Mouse (Mus musculus) c-Kit-negative CD71-positive TER-119-positive erythroid progenitor cells, embryonic 14.5 days (primary cell): ENCODE results near the gene Krt36.

Experiments
- DNase-seq: peaks from one replicate; pipeline ENCODE4 v3.0.0-alpha.2; 2013; ENCODE audit warnings: low read depth, low spot score

Krt36 gene

GRCm38 (mm10) chr11:100088378-100089025, 16.9 kb downstream of the Krt36 start:
- no peak for DNase-seq

DNA sequence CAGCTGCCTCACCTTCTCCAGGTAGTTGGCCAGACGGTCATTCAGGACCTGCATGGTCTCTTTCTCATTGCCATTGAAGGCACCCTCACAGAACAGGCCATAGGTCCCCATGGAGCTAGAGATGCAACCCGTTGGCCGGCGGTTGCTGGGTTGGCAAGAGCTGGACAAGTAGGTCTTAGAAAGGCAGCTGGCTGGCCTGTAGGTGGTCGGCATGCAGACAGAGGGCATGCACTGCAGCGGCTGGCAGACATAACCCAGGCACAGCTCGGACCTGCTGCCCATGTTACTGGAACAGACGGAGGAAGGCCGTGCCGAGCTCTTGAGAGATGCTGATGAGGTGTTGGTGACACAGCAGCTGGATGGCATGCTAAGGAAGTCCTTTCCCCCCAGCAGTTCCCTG, 17.6 kb downstream of the Krt36 start, which contains the start of gene Krt32:
Gene Krt32, minus strand, starts transcription at position 366 of the 400 bp plus-strand sequence.
- DNase-seq, result no peak

DNA sequence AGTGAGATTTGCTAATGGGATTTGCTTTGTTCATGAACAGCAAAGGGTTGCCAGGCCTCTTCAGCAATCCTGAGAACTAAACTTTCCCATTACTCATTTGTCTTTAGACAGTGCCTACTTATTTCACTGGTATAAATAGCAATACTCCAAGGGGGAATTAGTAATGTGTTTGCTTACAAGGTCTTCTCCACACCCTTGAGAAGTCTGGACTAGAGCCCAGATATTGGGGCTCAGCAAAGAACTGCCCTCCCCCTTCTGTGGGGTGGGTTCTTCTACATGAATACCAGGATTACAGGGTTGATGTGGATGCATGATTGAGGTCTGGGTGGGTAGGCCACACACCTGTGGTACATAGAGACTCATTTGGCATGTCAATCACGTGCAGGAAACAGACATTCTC, 31.6 kb downstream of the Krt36 start:
- no peak for DNase-seq

DNA sequence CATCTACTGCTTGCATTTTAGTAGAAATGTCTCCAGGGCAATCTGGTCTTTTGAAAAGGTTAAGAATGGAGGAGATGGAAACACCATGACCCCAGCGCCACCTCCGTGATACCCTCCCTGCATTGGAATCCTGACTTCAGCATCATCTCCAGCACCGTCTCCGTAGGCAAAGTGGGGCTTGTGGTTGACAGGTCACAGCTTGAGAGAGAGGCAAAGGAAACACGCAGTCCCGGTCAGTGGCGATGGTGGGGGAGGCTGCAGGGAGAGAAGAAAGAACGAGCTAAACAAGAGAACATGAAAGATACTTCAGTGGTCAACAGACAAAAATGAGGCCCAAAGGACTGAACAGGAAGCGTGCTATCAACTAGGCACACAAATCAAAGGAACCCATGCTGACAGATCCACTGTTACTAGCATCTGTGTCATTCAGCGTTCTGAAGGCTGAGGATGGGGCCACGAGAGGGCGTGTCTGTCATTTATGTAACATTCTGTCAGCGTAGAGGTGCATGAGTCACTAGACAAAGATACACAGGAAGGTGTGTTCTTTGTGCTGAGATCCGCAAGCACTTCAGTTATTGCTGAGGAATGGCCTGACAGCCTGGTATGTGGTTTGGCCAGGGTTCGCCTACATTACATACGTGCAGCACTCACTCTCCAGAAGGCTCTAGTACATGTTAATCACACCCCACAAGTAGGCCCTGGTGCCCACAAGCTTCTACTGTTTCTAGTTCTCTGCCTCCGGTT, 38.0 kb downstream of the Krt36 start:
- no peak for DNase-seq

DNA sequence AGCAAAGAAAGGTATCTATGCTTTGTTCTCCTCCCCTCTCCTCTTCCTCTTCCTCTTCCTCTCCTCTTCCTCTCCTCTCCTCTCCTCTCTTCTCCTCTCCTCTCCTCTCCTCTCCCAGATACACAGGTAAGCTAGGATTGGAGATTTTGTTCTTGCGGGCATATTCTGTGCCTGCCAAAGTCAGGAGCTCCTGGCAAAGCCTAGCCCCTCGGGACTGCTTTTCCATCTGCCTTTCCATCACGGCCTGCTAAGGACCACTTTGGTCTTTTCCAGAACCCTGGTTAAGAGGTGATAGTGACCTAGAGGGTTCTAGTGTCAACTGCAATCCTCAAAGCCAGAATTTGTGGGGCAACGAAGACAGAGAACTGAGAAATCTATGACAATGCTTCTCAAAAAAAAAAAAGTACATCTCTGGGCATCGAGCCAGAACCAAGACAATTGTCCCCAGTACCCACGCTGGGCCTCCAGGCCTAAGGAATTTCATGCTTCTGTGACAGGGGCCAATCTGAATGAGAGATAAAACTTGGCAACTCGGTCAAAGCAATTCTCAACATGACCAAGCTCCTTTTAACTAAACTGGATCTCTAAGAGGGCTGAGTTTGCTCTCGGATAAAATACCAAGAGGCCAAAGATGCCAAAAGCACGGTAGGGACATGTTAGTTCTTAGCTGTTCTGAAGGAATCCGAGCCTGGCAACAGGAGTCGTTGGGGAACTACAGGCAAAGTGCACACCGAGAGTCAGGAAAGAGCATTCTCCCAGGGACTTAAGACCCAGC, 39.0 kb downstream of the Krt36 start:
- no peak for DNase-seq

DNA sequence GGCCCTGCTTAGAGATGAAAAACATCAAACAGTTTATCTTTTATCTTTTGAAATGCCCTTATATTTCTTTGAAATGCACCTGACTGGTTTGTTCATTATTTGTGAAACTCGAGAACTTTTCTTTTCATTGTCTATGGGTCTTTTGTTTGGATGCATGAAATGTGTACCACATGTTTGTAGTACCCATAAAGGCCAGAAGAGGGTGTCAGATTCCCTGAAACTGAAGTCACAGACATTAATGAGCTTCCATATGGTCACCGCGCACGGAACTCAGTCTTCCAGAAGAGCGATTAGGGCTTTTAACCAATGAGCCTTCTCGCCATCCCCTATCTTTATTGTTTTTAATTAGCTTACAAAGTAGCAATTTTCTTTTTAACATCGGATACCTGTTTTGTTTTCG, 46.6 kb downstream of the Krt36 start:
- no peak for DNase-seq

DNA sequence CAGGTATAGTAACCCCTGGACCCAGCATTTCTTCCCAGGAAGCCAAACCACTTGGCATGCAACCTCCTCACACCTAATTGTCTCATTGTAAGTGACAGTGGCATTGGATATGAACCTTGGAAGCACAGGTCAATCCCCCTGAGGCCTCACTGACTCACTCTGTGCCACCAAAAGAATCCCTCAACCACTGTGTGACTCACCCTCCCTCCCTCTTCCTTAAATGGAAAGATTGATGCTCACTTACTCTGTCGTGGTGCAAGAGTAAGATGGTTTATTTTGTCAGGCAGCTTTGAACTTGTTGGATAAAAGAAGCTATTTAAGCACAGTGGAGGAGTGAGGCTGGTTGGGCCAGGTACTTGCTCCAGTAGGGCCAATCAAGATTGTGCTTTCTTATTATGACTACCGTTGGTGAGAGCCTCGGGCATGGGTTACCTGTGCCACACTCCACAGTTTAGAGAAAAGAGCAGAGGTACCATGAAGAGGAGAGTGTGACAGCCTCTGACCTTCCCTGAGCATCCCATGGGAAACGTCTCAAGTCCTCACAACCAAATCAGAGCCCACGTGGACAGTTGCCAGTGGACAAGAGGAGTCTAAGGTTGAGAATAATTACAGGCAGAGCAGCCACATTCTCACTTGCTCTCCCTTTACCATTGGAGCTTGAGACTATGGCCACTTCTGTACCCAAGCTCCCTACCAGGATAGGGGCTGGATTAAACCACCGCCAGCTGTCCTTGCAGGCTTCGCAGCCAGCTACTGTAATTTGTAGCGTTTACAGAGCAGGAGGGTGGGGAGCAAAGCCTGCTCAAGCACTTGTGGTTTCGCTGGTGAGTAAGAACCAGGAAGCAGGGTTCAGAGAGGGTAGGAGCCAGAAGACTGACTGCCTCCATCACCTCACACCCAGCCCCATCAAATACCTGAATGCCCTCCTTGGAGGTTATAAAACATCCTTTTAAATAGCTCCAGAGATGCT, 49.5 kb downstream of the Krt36 start:
- no peak for DNase-seq
